Mouse (Mus musculus): ENCODE results near the gene Nf2. TPM values are rescaled to one million over a fixed set of nuclear protein-coding genes. Genes with fewer than 3 reads are reported as not detected.
"Not testable (repeated sequence)": the region's sequence is repeated elsewhere in the genome, so short reads cannot be mapped to it uniquely, and the experiment has no call there.

Gene Nf2
- polyA plus RNA-seq, 1 experiment from 2014 or later, result 48.1 TPM

DNA sequence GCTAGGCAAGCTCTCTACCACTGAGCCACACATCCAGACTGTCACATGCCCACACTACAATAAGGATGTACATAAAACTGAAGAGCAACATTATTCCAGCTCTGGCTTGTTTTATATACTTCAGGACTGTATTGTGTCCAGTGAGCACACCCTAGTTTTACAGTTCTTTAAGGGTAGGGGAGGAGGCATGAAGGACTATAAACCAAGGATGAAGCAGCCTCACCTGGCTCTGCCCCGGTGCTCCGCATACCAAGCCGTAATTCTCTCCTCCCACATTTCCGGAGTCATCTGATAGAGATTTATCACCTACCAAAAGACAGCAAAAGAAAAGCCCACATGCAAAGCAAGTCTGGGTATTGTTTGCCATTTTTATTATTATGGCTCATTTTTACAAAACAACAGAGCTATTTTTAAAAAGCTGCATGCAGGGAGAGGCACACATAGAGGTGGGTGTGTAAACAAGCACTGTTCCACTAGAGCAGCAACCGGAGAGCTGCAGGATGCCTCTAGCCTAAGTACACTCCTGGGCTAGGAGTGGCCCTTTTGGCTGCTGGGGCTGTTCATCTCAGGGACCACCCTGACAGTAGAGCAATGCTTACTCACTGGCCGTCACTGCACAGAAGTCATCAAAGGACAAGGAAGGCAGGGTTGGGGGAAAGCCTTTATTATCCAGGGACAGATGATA, 43.2 kb downstream of the Nf2 start:
- Histone ChIP-seq H3K36me3 (ENCODE audit: control insufficient read depth, insufficient read depth, low read length) (peaks cover 16% of the 10 kb centered on the region; the same call in 1 of the 2 replicates), H3K27me3 (ENCODE audit: control insufficient read depth, insufficient read depth, low read length) (no peaks in the 10 kb centered on the region), H3K9ac (ENCODE audit: low read depth, low read length) (no peak overlapping the region), H3K4me2 (replicated peaks; ENCODE audit: low read depth, low read length) (no peak overlapping the region), H3K27ac (ENCODE audit: low read depth, low read length) (no peak overlapping the region), H3K9me3 (ENCODE audit: control insufficient read depth, low read length) (no peaks in the 10 kb centered on the region), H3K4me1 (ENCODE audit: control insufficient read depth, insufficient read depth, low read length) (0 out of 2 replicates have a peak, but pooled peaks cover 5% of the 10 kb centered on the region), H3K4me3 (ENCODE audit: low read length) (no peak overlapping the region)
- no peak for ATAC-seq (ENCODE audit: low FRiP score, low TSS enrichment)
- 18% methylated on average over 6 of the region's 6 CpGs for WGBS

DNA sequence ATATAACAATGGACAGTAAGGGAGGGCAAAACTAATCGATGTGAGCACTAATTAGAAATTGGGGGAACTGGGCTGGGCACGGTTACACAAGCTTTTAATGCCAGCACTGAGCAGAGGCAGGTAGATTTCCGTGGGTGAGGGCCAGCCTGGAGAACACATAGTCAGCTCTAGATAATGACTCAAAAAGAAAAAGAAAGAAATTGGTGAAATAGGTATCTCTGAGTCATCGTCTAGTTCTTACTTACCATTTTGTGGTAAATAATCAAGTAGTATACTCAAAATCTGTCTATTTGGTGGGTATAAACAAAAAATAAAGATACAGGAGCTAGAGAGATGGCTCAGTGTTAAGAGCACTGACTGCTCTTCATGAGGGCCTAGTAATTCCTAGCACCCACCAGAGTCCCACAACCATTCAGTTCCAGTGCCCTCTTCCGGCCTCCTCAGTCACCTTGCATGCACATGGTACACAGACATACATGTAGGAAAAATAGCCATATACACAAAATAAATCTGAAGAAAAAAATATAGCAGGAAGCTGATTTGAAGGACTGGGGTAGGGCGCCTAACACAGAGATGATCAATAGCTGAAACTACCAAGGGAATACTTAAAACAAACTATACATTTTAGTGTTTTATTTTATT, 44.3 kb downstream of the Nf2 start:
- Histone ChIP-seq H3K27ac (ENCODE audit: low read depth, low read length) (no peak overlapping the region), H3K4me1 (ENCODE audit: control insufficient read depth, insufficient read depth, low read length) (0 out of 2 replicates have a peak, but pooled peaks cover 5% of the 10 kb centered on the region), H3K27me3 (ENCODE audit: control insufficient read depth, insufficient read depth, low read length) (no peaks in the 10 kb centered on the region), H3K9me3 (ENCODE audit: control insufficient read depth, low read length) (no peaks in the 10 kb centered on the region), H3K36me3 (ENCODE audit: control insufficient read depth, insufficient read depth, low read length) (peaks cover 16% of the 10 kb centered on the region; the same call in 1 of the 2 replicates), H3K4me2 (replicated peaks; ENCODE audit: low read depth, low read length) (no peak overlapping the region), H3K9ac (ENCODE audit: low read depth, low read length) (no peak overlapping the region), H3K4me3 (ENCODE audit: low read length) (no peak overlapping the region)
- WGBS, result 90% methylated on average over 6 of the region's 6 CpGs
- no peak for ATAC-seq (ENCODE audit: low FRiP score, low TSS enrichment)

DNA sequence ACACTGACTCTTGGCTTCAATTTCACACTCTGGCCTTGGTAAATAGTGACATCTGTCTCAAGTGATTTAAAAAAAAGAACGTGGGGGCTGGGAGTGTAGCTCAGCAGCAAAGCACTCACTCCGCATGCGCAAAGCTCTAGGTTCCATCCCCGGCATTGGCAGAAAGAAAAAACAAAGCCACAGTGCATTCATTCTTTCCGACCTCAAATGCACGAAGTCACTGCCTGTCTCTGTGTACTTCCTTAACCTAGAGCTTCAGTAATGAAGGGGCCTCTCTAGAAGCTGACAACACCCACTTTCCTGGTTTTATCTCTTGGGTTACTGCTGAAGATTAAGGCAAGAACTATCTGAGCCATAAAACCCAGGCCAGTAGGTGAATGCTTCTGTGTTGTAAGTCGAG, 45.4 kb downstream of the Nf2 start:
- H3K4me3 ChIP-seq (ENCODE audit: low read length), result no peak overlapping the region
- H3K4me1 ChIP-seq (ENCODE audit: control insufficient read depth, insufficient read depth, low read length), result 0 out of 2 replicates have a peak, but pooled peaks cover 5% of the 10 kb centered on the region
- peaks cover 22% of the 10 kb centered on the region for H3K36me3 ChIP-seq (ENCODE audit: control insufficient read depth, insufficient read depth, low read length)
- H3K27ac ChIP-seq (ENCODE audit: low read depth, low read length), result no peak overlapping the region
- no peak overlapping the region for H3K9ac ChIP-seq (ENCODE audit: low read depth, low read length)
- 36% methylated on average over 7 of the region's 7 CpGs for whole genome bisulfite sequencing
- no peaks in the 10 kb centered on the region for H3K9me3 ChIP-seq (ENCODE audit: control insufficient read depth, low read length)
- H3K27me3 ChIP-seq (ENCODE audit: control insufficient read depth, insufficient read depth, low read length), result no peaks in the 10 kb centered on the region
- no peak for ATAC-seq (ENCODE audit: low FRiP score, low TSS enrichment)
- no peak overlapping the region for H3K4me2 ChIP-seq (replicated peaks; ENCODE audit: low read depth, low read length)

DNA sequence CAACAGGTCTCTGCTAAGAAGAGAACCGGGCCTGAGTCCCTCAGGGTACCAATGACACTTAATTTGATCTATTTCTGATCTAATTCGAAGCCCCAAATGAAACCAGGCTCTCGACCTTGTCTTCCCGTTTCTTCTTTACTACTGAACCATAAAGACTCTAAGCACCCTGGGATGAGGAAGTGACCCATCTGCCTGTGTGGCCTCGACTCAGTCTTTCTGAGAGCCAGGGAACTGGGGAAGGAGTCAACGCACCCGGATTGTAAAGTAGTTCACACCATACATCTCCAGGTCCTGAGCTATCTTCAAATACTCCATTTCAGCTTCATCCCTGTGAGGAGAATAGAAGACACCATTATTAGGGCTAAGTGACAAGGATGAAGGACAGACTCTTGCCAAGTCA, 45.9 kb downstream of the Nf2 start:
- Histone ChIP-seq H3K4me3 (ENCODE audit: low read length) (no peak overlapping the region), H3K9me3 (ENCODE audit: control insufficient read depth, low read length) (no peaks in the 10 kb centered on the region), H3K27me3 (ENCODE audit: control insufficient read depth, insufficient read depth, low read length) (no peaks in the 10 kb centered on the region), H3K9ac (ENCODE audit: low read depth, low read length) (no peak overlapping the region), H3K27ac (ENCODE audit: low read depth, low read length) (no peak overlapping the region), H3K4me1 (ENCODE audit: control insufficient read depth, insufficient read depth, low read length) (0 out of 2 replicates have a peak, but pooled peaks cover 5% of the 10 kb centered on the region), H3K4me2 (replicated peaks; ENCODE audit: low read depth, low read length) (no peak overlapping the region), H3K36me3 (ENCODE audit: control insufficient read depth, insufficient read depth, low read length) (peaks cover 22% of the 10 kb centered on the region)
- 39% methylated on average over 7 of the region's 7 CpGs for WGBS
- ATAC-seq (ENCODE audit: low FRiP score, low TSS enrichment), result no peak

DNA sequence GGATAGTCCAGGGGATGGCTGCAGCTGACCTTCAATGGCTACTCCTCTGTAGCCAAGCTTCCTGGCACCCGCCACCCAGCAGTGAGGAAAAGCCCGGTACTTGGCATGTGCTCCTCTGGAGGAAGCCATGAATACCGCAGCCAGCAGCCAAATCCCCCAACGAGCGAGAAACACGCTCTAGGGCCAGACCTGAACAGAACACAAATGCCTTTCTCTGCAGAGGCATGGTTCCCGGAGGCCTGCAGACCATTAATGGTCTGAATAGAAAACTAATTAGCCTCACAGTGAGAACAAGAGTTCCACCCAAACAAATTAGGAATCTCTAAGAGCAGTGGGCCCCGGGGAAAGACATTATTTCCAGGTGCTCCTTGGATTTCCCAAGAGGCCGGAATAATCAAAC, 46.3 kb downstream of the Nf2 start:
- Histone ChIP-seq H3K9me3 (ENCODE audit: control insufficient read depth, low read length) (no peaks in the 10 kb centered on the region), H3K4me1 (ENCODE audit: control insufficient read depth, insufficient read depth, low read length) (0 out of 2 replicates have a peak, but pooled peaks cover 5% of the 10 kb centered on the region), H3K4me2 (replicated peaks; ENCODE audit: low read depth, low read length) (no peak overlapping the region), H3K36me3 (ENCODE audit: control insufficient read depth, insufficient read depth, low read length) (peaks cover 22% of the 10 kb centered on the region), H3K27ac (ENCODE audit: low read depth, low read length) (no peak overlapping the region), H3K4me3 (ENCODE audit: low read length) (no peak overlapping the region), H3K9ac (ENCODE audit: low read depth, low read length) (no peak overlapping the region), H3K27me3 (ENCODE audit: control insufficient read depth, insufficient read depth, low read length) (no peaks in the 10 kb centered on the region)
- WGBS, result 83% methylated on average over 9 of the region's 9 CpGs
- ATAC-seq (ENCODE audit: low FRiP score, low TSS enrichment), result no peak

DNA sequence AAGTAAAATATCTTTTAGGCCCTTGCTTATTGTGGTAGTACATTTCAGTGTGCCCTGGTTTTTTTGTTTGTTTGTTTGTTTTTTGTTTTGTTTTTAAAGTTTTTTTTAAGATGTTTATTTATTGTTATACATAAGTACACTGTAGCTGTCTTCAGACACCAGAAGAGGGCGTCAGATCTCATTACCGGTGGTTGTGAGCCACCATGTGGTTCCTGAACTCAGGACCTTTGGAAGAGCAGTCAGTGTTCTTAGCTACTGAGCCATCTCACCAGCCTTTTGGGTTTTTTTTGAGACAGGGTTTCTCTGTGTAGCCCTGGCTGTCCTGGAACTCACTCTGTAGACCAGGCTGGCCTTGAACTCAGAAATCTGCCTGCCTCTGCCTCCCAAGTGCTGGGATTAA, 46.9 kb downstream of the Nf2 start:
- H3K9ac ChIP-seq (ENCODE audit: low read depth, low read length); H3K9me3 ChIP-seq (ENCODE audit: control insufficient read depth, low read length); H3K27ac ChIP-seq (ENCODE audit: low read depth, low read length); ATAC-seq (ENCODE audit: low FRiP score, low TSS enrichment); H3K27me3 ChIP-seq (ENCODE audit: control insufficient read depth, insufficient read depth, low read length); H3K4me2 ChIP-seq (replicated peaks; ENCODE audit: low read depth, low read length); H3K4me3 ChIP-seq (ENCODE audit: low read length); H3K4me1 ChIP-seq (ENCODE audit: control insufficient read depth, insufficient read depth, low read length): not testable (repeated sequence)
- WGBS, result 91% methylated on average over 2 of the region's 2 CpGs
- peaks cover 22% of the 10 kb centered on the region for H3K36me3 ChIP-seq (ENCODE audit: control insufficient read depth, insufficient read depth, low read length)

DNA sequence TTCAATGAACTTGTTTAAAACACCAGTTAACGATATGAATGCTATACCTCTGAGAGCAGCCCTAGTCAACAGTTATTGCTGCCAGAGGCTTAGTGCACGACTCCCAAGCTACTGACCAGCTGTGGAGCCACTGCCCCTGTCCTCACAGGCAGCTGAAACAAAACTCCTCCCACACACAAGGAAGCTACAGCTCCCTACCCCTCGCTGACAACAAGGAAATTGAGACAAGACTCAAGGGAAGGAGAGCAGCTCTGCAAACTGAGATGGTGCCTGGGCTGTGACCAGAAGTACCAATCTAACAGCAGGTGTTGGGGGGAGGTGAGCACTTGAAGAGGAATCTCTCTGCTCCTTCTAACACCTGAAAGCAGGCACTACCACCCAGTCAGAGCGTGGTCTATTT, 48.7 kb downstream of the Nf2 start:
- Histone ChIP-seq H3K27ac (ENCODE audit: low read depth, low read length) (no peak overlapping the region), H3K9ac (ENCODE audit: low read depth, low read length) (no peak overlapping the region), H3K4me3 (ENCODE audit: low read length) (no peak overlapping the region), H3K9me3 (ENCODE audit: control insufficient read depth, low read length) (no peaks in the 10 kb centered on the region), H3K36me3 (ENCODE audit: control insufficient read depth, insufficient read depth, low read length) (peaks cover 22% of the 10 kb centered on the region), H3K27me3 (ENCODE audit: control insufficient read depth, insufficient read depth, low read length) (no peaks in the 10 kb centered on the region), H3K4me1 (ENCODE audit: control insufficient read depth, insufficient read depth, low read length) (no peaks in the 10 kb centered on the region), H3K4me2 (replicated peaks; ENCODE audit: low read depth, low read length) (no peak overlapping the region)
- ATAC-seq (ENCODE audit: low FRiP score, low TSS enrichment), result peak; percentile 66; the same call in 1 of the 2 replicates
- WGBS, result 30% methylated on average over 4 of the region's 4 CpGs

DNA sequence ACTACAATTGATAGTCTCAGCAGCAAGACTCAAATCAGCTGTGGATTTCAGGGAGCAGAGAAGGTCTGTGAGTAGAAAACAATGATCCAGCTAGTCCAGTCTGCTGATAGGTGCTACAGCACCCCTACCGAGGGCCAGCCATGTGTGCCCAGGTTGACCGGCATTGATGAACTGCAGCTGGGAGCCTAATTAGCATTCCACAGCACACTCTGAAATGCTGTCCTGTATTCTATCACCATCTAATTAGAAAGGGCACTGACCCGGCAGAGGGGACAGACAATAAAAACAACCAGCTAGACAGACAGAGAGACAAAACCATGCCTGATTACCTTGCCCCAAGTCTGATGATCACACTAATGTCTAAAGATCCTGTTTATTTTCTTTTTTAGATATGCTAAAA, 56.3 kb downstream of the Nf2 start:
- H3K27ac ChIP-seq (ENCODE audit: low read depth, low read length), result no peak overlapping the region
- H3K4me2 ChIP-seq (replicated peaks; ENCODE audit: low read depth, low read length), result no peak overlapping the region
- no peak overlapping the region for H3K9ac ChIP-seq (ENCODE audit: low read depth, low read length)
- peaks cover 29% of the 10 kb centered on the region; the same call in 1 of the 2 replicates for H3K36me3 ChIP-seq (ENCODE audit: control insufficient read depth, insufficient read depth, low read length)
- no peak overlapping the region for H3K4me3 ChIP-seq (ENCODE audit: low read length)
- no peaks in the 10 kb centered on the region for H3K4me1 ChIP-seq (ENCODE audit: control insufficient read depth, insufficient read depth, low read length)
- ATAC-seq (ENCODE audit: low FRiP score, low TSS enrichment), result 0 out of 2 replicates have a peak, but pooled peaks have one; percentile 28
- 9% methylated on average over 3 of the region's 3 CpGs for WGBS
- no peaks in the 10 kb centered on the region for H3K27me3 ChIP-seq (ENCODE audit: control insufficient read depth, insufficient read depth, low read length)
- H3K9me3 ChIP-seq (ENCODE audit: control insufficient read depth, low read length), result no peaks in the 10 kb centered on the region

DNA sequence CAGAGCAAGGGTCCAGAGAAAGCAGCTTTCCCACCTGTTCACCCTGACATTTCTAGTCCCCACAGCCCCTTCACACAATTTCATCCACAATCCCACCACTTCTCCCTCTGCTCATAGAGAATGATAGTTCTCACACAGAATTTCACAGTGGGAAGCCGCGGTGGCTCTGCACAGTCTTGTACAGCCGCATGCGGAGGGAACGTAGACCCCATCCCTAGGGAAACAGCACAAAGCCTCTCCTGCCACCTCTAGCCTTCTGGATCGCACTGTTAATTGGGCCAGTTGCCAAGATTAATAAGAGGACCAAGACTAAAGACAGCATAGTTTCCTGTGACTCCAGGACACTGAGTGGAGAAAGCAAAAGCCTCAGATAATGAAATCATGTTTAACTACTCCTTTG, 57.8 kb downstream of the Nf2 start:
- Histone ChIP-seq H3K27me3 (ENCODE audit: control insufficient read depth, insufficient read depth, low read length) (no peaks in the 10 kb centered on the region), H3K27ac (ENCODE audit: low read depth, low read length) (no peak overlapping the region), H3K4me1 (ENCODE audit: control insufficient read depth, insufficient read depth, low read length) (no peaks in the 10 kb centered on the region), H3K9ac (ENCODE audit: low read depth, low read length) (no peak overlapping the region), H3K4me3 (ENCODE audit: low read length) (no peak overlapping the region), H3K4me2 (replicated peaks; ENCODE audit: low read depth, low read length) (no peak overlapping the region), H3K36me3 (ENCODE audit: control insufficient read depth, insufficient read depth, low read length) (peaks cover 44% of the 10 kb centered on the region), H3K9me3 (ENCODE audit: control insufficient read depth, low read length) (no peaks in the 10 kb centered on the region)
- 61% methylated on average over 6 of the region's 6 CpGs for WGBS
- ATAC-seq (ENCODE audit: low FRiP score, low TSS enrichment), result no peak
